Mouse (Mus musculus): Measurements from ENCODE around the gene Rac3.

- TF ChIP-seq POLR2A (IDR thresholded peaks at IDR 0.05; ENCODE audit: borderline replicate concordance, insufficient read depth, low read length) (no peak), CTCF (IDR thresholded peaks at IDR 0.05; ENCODE audit: borderline replicate concordance, insufficient read depth, low read depth, low read length) (no peak)
These were observed 13.3 kb upstream of the Rac3 start for GRCm38 (mm10) chr11:120707969-120708368.

All from cerebellum, adult 2 months (tissue).